Mouse (Mus musculus) adrenal gland, adult 2 months (tissue): ENCODE data around the gene Cavin1. TPM values are rescaled to one million over a fixed set of nuclear protein-coding genes. Genes with fewer than 3 reads are reported as not detected.

Experiments
- DNase-seq: peaks from one replicate; pipeline ENCODE4 v3.0.0; 2021
- polyA plus RNA-seq: library from polyadenylated mRNA; depleted of rRNA; stranded (reverse); fragments of >200 nt; gene quantifications from 2 replicates; pipeline ENCODE4 v1.2.3, GENCODE M21; 2012
- total RNA-seq, 2 experiments: library from RNA; stranded (reverse); gene quantifications; 2 replicates each; pipeline ENCODE4 v1.2.3; 2021

Gene Cavin1
- total and polyA plus RNA-seq, 3 experiments = 193 to 425 (median 236) TPM

DNA sequence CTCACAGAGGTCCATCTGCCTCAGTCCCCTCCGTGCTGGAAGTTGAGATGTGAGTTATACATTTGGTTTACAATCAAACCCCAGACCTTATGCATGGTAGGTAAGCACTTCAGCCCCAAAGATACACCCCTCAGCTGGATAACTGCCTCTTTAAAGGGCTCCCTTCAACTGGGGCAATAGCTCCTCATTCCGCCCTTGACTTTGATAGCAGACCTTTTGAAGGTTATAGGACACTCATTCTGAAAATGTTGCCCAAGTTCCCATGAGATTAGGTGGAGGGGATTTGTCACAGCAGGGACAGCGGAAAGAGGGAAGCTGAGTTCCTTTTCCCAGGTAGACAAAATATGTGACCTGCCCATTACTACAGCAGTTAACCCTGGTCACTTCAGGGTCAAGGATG is 10.5 kb upstream of the Cavin1 start:
- DNase-seq = peak; percentile 64

DNA sequence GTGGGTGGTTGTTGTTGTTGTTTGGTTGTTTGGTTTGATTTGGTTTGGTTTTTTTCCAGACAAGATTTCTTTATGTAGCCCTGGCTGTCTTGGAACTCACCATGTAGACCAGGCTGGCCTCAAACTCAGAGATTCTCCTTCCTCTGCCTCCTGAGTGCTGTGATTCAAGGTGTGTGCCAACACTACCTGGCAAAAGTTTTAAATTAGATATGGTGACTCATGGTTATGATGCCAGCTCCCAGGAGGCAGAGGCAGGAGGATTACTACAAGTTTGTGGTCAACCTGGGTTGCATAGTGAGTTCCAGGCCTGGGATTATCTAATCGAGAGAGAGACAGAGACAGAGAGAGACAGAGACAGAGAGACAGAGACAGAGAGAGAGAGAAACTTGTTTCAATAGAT is 9.8 kb upstream of the Cavin1 start:
- no peak for DNase-seq

DNA sequence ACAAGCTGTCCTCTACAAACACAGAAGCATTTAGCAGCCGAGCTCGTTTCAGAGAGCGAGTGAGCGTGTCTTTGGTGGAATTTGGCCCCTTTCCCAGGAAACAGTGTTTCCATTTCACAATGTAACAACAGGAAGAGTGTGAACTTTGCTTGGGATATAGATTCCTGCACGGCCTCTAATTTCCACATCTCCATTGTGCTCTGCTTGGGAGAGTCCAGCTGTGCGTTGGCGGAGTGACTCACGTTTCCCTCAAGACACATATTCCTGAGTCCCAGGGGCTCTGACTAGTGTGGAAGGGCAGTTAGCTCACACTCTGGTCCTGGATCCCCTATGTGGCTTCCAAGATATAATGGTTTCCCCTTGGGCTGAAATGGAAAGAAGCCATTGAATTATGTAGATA is 9.2 kb upstream of the Cavin1 start:
- peak; percentile 44 for DNase-seq

DNA sequence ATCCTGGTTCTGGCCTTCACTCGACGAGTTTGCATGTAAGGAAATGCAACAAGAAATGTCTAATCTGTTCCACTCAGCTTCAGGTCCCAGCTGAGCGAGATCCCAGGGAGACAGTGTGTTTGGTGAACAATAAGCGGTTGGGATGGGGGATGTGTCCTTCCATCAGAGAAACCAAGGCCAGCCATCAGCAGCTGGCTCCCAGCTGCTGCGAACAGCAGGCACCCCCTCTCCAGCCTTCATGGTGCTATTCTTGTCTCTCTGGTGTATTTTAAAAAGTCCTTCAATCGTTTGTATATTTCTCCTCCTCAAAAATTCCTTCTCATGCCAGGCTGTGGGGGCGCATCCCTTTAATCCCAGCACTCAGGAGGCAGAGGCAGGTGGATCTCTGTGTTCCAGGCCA is 4.6 kb upstream of the Cavin1 start:
- DNase-seq = peak; percentile 58

DNA sequence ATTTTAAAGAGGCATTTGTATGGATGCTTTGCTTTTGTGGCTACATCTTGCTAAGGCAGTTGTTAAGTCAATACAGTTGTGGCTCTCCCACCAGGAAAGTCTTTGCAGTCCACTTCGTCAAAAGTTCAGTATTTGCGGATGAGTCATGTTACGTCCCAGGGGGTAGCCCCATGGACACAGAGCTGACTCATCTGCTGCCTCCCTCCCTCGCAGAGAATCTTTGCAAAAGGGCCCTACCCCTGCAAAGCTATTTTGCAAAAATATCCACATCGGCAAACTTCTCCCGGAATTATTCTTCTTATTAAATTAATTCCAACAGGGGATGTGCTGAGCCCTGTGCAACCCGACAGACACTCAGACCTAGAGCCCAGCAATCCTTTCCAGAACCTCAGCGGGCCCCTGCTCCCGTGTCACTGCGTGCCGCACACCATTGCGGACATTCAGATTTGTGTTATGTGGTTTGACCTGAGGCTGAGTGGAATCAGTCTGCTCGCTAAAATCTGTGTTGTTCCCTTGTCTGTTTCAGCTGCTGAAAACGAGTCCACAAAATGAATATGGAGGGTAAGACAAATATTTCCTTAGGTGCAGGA is 3.8 kb upstream of the Cavin1 start:
- DNase-seq = peak; percentile 81

DNA sequence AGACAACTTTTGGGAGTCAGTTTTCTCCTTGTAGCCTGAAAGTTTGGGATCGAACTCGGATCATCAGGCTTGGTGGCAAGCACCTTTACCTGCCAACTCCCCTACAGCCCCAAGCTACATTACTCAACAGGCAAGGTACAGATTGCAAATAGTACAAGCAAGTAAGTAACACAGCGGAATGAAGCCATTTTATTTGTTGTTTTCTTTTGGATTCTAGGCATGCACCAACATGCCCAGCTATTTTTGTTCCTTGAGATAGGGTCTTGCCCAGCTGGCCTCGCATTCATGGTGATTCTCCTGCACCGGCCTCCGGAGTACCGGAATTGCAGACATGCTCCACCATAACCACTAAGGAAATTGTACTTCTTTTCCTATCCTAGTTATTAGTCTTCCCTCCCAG is 2.6 kb upstream of the Cavin1 start:
- DNase-seq = no peak

DNA sequence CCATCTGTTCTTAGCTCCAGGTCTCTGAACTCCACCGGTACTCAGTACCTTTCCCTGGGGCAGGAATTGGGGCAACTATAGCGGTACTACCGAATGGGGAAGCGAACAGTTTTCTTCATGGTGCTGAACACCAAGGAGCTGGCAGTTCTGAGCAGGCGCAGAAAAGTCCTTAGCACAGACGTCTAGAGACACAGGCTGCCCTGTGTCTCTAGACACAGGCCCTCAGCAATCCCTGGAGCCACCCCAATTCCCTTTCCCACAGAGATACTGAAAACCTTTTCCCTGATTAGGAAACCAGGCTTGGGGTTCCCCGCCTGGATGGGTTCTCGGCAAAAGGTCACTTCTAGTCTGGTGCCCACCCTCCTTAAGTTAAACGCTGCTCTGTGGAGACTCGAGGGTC is 768 bp upstream of the Cavin1 start:
- peak; percentile 37 for DNase-seq

DNA sequence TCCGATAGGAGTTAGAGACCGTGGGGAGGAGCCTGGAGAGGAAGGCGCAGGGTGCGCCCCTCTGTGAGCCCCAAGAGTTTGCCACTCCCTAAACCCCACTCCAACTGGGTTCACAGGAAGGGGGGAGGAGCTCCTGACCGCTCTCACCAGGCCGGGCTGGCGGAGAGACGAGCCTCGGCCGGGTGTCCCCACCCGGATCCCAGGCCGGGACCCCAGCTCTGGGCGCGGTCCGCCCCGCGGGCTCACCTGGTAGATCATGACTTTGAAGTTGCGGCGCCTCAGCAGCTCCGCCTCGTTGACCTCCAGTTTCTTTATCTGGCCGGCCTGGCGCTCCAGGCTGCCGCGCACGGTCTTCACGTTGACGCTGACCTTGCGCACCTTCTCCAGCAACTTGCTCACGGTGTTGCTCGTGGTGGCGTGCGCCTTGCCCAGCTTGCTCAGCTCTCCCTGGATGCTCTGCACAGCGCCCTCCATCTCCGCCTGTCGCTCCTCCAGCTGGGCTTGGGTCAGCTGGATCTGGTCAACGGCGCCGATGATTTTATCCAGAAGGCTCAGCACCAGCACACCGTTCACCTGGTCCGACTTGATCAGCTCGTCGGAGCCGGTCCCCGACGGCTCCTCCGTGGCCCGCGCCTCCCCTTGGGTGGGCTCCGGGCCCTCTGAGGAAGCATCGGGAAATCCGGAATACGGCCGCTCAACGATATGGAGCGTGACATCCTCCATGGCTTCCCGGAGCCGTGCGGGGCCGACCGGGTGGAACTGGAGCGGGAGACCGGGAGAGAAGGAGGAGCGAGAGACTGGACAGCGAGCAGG is 737 bp downstream of the Cavin1 start:
- DNase-seq = peak; percentile 82

DNA sequence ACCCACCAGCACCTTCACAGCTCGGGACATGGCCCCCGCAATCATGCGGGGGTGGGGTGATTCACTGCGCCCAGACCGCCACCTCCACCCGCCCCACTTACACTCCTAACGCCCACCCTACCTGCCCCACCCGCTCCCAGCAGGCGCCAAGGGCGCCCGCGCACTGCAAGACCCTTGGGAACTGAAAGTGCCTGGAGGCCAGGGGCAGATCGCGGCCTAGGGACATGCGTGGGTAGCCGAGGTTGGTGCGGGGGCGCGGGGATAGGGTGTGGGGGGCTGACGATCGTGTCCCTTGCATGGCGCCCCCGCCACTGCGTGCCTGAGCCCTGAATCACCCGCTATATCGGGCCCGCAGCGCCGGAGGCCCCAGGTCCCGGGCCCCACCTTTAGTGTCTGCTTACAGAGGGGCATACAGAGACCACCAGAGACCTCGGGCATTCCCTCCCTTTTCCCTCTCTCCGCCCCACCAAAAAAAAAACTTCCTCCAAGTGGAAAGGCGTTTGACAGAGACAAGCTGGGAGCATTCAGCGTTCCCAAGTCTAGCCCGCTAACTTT is 1.4 kb downstream of the Cavin1 start:
- peak; percentile 68 for DNase-seq

DNA sequence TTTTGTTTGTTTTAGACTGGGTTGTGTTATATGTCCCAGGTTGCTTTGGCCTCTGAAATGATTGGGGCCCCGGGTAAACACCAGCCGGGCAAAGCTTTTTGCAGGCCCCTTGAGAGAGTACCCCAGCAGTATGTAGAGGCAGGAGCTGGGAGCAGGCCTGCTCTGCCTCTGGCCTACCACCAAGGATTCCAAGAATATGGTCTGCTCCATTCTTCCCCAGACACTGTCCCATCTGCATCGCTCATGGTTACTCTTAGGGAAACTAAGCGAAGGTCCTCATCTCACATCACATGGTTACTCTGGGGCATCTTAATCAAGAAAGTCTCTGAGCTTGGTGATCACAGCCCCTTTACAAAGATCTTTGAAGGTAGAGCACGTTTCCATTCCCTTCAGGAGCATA is 2.2 kb downstream of the Cavin1 start:
- DNase-seq = no peak

DNA sequence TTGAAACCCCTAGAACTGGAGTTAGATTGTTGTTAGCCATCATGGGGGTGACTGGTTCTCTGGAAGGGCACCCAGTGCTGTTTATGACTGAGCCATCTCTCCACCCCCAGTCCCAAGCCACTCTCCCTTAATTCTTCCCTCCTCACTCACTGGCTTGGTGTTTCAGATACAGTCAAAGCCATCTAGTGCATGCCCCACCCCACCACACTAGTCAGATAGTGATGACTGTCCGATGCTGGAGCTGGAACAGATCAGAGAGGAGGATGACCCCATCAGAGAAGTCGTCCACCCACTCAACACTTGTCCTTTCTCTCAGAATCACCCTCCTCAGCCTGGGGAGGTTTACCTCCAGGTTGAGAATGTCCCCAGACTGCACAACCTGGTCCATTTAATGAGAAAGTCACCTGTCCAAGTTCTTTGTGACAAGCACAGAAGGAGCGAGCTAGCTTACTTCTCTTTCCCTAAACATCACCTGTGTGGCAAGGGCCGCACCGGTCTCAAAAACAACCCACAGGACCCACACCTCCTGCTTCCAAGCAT is 2.7 kb downstream of the Cavin1 start:
- DNase-seq = peak; percentile 28

DNA sequence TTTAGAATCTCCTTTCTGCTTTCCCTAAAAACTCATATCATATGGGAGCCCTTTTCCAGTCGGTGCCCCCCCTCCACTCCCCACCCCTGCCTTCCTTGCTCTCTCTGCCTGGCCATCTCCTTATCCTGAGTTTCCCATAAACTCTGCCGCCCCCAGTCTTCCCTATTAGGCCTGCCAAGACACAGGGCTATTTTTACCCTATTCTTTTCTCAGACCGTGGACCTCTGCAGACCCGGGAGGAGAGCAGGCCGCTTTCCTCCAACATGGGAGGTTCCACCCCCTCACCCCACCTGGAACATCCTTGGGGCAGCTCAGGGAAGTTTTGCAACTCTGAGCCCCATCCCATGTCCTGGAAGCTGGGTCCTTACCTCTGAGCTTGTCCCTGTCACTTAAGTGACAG is 3.3 kb downstream of the Cavin1 start:
- DNase-seq = no peak

DNA sequence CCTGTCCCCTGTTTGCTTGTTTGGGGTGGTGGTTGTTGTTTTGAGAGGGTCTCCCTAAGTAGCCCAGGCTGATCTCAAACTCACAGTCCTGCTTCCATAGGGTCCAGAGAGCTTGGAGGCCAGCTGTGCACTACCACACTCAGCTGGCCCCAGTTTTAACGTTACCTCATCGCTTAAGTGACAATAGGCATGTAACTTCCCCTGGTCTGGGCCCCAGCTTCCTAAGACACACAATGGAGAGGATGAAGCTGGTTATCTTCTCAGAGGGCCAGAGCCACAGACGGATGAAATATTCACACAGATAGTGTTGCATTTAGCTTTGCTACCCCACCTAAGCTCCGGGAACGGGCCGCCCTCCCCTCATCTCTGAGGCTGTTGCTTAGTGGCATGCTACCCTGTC is 4.9 kb downstream of the Cavin1 start:
- DNase-seq = no peak

DNA sequence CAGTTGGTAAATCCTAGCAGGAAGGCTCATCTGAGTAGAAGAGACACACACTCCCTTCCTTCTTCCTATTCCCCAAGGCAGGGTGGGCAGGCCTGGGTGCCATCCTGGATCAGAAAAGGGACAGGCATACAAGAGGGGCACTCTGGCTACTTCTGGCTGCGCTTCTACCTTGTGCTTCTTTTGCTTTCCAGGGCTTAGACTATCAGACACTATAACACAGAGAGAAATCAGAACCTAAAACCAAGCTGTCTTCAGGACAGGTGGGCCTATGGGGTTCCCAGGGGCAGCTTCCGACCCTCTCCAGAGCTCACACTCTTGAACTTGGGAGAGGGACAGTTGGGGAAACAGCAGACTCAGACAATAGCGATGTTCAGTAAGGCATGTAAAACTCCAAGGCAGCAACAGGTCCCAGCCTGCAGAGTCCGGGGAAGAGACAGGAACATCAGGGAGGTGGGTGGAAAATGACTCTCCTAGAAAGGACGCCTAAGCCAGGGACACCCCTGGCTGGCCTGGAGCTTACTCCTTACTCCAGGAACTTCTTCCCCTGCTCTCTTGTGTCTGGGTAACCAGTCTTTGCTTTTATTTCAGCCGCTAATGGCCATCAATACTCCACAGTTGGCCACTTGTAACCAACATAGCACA is 5.7 kb downstream of the Cavin1 start:
- no peak for DNase-seq

DNA sequence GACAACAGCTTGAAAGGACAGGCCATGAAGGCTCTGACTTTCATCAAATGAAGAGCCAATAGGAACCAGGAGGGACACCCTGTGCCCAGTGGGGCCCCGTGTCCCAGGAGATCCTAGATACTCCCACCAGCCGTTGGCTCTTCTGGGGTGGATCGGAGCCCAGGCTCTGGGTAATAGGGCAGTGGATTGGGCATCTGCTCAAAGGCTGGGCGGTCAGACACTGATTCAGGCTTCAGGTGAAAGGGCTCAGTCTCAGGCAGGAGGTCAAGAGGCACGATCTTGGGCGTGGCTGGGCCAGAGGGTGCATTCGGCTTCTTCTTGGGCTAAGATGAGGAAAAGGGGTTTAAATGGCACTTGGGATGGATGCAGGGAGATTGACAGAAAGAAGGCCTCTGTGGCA is 6.5 kb downstream of the Cavin1 start:
- DNase-seq = peak; percentile 43

DNA sequence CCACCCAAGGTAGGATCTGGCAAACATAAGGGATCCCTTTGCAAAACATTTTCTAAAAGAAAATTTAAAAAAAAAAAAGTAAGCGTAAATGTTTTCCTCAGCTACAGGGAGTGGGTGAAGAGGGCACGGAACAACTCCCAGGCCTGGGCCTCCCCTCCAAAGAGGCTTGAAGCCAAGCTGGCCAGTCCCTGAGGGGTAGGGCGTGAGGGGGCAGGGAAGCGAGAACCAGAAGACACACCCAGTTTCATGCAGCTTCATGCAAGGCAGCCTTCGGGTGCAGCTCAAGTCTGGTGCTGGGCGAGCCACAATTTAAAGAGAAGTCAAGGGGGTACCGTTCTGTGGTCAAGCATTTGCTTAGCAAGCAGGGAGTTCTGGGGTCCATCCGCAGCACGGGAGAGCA is 7.0 kb downstream of the Cavin1 start:
- DNase-seq = peak; percentile 67

DNA sequence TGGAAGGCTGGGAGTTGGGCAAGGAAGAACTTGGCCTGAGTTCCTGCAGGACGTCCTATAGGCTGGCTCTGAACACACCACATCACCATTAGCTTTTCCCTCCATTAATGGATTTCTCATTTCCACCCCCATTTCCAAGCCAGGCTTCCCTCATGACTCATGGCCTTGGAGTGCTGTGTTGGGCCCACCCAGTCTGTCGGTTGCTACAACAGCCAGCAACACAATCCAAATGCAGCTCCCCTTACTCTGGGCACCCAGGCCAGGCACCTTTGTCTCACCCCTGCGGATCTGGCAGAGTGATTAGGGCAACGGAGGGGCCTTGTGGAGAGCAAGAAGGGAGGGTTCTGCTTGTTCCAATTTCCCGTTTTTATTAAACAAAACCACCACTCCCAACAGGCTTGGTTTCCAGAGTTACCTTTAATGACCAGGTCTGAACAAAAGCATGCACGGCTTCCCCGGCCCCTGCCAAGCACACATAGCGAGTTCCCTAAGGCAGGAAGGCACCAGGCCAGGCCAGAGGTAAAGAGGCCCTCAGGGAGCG is 8.2 kb downstream of the Cavin1 start:
- peak; percentile 79 for DNase-seq

DNA sequence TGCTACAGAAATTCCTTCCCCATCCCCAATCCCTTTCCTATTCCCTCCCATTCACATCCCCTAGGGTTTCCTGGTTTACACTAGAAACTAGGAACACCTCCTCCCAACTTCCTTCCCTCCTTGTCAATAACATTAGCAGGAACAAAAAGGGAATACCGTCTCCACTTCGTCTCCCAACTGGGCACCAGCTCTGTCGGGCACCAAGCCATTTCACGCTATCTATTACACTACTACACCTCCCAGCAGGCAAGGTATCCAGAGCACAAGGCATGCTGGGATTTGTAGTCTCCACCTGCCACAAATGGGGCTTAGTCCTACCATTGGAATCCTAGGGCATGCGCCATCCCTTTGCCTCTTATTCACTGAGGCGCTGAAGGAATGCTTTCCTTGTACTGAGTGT is 10.1 kb downstream of the Cavin1 start:
- peak; percentile 82 for DNase-seq

DNA sequence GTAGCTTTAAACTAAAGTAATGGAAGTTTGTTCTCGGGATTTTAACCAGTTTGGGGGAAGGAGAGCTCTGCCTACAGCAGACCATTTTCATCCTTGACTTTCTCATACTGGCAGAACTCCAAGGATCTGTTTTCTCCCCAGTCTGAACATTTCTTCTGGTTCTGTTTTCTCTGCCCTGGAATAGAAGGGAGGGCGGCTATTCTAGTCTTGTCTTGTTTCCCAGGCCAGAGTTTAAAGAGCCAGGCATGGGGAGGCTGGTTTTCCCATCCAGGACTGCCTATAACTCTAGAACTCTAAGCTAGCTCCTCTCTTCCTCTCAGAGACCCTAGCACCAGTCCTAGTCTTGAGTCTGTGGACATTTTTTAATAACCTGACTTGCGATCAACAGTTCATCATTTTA is 10.9 kb downstream of the Cavin1 start:
- peak; percentile 66 for DNase-seq

DNA sequence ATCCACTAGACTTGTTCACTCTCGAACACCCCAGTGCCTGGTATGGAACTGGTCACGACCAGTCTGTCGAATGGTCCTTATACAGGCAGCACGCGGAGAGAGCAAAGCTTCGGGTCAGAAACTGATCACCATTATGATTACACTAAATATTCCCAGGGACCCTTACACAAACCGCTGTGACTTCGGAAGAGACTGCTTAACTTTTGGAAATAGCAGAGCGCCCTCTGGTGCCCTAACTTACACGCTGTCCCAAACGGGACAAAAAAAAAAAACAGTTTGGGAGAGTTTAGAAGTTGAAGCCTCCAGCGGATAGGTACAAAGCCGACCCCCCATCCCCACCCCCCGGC is 11.2 kb downstream of the Cavin1 start:
- DNase-seq = peak; percentile 74

DNA sequence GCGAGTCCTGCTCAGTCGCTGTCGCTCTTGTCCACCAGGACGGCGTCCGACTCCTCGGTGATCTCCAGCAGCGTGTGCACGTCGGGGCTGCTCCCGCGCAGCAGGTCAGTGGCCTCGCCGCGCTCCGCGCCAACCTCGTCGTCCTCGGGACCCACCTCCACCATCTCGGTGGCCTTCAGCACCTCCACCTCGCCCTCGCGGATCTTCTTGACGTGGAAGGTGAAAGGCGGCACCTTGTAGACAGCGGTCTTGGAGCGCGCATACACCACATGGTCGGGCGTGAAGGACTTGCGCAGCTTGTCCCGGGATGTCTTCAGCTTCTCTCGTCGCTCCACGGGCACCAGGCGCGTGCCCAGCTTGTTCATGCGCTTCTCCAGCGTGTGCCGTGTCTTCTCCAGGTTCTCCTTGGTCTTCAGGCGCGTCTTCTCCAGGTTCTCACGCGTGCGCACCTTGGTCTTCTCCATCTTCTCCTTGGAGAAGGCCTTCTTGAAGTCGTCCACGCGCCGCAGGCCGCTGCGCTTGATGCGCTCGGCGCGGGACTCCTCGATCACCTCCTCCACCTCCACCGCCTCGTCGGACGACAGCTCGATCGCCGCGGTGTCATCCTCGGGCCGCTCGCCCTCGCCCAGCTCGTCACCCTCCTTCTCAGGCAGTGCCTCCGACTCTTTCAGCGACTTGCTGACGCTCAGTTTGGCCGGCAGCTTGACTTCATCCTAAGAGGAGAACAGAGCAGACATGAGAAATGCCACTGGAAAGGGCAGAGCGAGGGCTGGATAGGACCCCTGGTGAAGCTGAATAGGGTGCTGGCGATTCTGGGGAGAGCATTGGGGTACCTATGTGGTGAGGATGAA is 11.8 kb downstream of the Cavin1 start:
- DNase-seq = peak; percentile 45
